Mouse (Mus musculus) erythroblast, embryonic 14.5 days (primary cell): ENCODE data around the gene Nfia.

ENCODE experiments used
- GATA1 ChIP-seq: IDR thresholded peaks from 2 replicates; pipeline ENCODE4 v1.6.1; 2012; ENCODE audit warnings: low read length, inconsistent platforms, mixed read lengths
- TAL1 ChIP-seq: IDR thresholded peaks from 3 replicates; pipeline ENCODE4 v1.6.1; 2012; ENCODE audit warnings: low read length, inconsistent platforms, mixed read lengths

DNA sequence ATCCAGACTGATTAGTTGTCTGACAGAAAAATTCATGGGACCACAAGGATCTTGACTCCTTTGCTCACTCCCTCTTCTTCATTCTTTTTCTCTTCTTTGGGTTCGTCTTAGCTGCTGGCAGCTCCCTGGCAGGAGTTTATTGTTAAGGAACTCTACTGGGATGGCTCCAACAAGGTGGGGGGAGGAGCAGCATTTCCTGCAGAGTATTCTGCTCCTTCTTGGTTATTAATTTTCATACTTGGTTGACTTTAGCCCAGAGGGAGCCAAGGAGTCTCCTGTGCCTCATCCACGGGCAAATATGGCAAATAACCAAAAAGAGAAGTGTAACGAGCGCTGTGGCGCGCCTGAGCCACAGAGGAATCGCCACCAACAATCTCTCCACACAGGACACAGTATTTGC, 190.3 kb downstream of the Nfia start:
- TF ChIP-seq GATA1 (no peak), TAL1 (no peak)
